Mouse (Mus musculus) adrenal gland, postnatal 4 days (tissue): ENCODE results near the gene Rhebl1. TPM values are rescaled to one million over a fixed set of nuclear protein-coding genes. Genes with fewer than 3 reads are reported as not detected.
"Not testable (repeated sequence)": the region's sequence is repeated elsewhere in the genome, so short reads cannot be mapped to it uniquely, and the experiment has no call there.

Source experiments
- DNase-seq, 2 experiments: peaks; one replicate each; pipeline ENCODE4 v3.0.0; 2021 to 2022; ENCODE audit warnings: low spot score in 2 of 2, mixed read lengths in 2 of 2
- long read RNA-seq, 2 experiments: library from polyadenylated mRNA; stranded (forward); transcript quantifications; one replicate each; pipeline ENCODE4 v2.0.0; 2021
- total RNA-seq, 2 experiments: library from RNA; stranded (reverse); gene quantifications; 2 replicates each; pipeline ENCODE4 v1.2.3; 2021

Rhebl1 gene
- 1 to 10 TPM; 3.9 to 6.2 TPM for total RNA-seq
- long read RNA-seq, experiment 1, partial matches to known transcripts: 4 of 6 reads
- long read RNA-seq, experiment 1, other reads (novel, unspliced or antisense): 1 of 6 reads
- long read RNA-seq, experiment 2, partial matches to known transcripts: 4 of 6 reads
- long read RNA-seq, experiment 2, other reads (novel, unspliced or antisense): 2 of 6 reads

DNA sequence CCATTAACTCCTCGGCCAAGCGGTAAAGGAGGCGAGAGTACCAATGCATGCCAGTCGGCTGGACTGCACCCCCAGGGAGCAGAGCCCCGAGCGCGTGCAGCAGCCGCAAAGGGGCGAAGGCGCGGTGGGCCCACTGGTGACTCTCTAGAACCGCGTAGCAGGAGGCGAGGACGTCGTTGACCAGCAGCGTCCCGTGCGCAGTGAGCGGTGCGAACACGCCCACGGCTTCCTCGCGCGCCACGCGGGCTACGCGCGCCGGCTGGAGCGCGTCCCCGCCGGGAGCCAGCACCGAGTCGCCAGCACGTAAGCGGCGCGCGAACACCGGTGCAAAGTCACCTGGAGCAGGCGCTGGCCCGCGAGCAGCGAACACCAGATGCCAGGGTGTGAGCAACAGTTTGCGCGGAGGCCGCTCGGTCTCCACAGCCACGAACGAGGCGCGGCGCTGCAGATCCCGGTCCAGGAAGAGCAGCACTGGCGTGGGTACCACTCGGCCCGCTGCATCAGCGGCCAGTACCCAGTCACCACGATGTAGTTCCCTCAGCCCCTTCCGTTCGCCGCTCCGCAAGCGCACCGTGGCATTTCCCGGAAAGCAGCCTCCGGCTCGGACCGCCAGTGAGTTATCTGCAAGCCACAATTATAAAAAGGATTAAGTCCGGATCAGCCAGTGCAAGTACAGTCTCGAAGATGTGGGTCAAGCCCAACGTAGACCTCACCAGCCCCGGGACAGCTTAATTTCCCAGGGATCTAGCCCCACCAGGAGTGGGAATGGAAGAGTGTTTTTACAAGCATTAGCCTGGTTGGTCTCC is at the start of gene Rhebl1:
Gene Rhebl1 (minus strand): TSS at position 601 of the 806 bp plus-strand sequence.
- no peak for DNase-seq

DNA sequence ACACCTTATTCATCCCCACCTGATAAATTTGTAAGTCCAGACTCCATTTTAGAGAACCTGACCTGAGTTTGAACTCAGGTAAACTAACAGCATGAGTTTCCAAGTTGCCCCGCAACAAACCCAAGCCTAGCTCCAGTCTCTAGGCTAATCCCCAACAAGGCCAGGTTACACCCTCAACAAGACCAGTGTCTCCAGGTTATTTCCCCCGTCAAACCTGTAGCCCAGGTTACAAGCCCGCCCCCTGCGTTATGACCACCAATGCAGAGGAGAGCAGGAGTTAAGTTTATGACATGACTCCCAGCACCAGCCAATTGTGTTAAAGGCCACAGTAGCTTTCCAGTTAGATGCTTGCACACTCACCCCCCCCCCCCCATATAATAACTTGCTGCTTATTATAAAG is 48.8 kb upstream of the Rhebl1 start:
- DNase-seq: no peak

DNA sequence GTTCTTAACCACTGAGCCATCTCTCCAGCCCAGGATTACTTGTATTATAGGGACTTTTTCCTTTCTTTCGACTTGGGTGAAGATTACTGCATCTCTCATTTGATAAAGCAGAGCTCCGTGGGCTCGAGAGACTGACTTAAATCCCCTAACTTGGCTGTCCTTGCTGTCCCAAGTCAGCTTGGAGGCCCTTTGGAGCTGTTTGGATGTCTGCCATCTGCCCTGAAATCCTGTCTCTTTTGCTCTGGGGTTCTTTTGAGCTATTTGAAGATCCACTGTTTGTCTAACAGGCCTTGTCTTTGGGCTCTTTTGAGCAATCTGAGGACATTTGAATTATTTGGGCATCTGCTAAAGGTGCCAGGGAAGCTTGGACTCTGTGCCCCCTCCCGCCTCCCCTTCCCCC is 47.7 kb upstream of the Rhebl1 start:
- DNase-seq: no peak

DNA sequence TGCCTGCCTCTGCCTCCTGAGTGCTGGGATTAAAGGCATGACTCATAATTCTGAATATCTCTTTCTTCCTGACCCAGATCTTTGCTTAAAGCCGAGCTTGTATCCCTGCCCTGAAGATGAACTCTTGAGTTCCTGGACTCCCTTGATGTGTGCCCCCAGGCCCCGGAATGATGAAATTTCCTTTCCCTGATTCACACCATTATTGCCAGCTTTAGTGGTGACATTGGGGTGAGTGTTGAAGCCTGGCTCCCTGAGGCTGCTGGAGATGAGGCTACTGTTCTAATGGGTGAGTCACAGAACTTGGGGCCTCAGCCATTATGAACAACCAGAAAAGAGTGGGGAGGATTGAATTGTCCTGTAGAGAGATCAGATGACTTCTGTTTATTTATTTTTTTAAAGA is 47.2 kb upstream of the Rhebl1 start:
- no peak for DNase-seq

DNA sequence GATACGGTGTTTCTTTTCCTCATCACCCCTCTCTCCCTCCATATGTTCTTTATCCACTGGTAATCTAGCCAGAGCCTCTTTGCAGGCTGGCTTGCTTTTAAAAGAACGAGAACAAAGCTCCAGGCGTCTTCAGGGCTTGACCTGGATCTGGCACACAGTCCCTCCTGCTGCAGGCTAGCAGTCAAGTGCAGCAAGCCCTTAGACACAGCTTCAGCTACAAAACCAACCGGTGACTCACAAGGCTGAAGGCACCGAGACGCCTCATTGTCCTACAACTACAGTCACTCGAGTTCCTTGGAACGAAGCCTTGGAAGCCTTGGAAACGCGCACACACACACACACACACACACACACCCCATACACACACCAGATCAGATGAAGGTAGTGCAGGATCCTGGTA is 46.5 kb upstream of the Rhebl1 start:
- DNase-seq: no peak

DNA sequence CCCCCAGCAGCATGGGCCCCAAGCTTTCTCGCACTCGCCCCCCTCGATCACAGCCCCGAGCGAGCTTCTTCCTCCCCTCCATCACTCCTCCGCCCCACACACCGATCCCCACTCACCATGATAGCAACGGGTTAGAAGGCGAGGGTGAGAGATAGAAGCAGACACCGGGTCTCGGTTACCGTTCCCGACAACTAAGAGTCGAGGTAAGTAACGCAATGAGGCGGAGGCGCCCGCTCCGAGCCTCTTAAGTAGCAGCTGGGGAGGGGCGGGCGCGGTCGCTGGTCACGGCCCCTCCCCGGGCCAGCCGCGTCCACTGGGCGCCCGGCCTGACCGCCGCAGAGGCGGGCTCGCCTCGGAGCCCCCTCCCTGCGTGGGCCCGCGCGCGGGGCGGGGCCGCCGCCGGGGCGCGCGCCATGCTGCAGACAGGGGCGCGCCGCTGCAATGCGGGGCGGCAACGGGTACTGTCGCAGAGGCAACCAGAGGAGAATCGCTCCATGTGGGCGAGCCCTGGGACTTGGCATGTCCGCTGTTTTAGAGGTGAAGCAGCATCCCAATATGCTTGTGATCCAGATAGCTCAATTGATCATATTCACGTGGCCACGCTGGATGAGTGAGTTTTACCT is 40.0 kb upstream of the Rhebl1 start, which contains the start of gene Tuba1b:
Gene Tuba1b (minus strand): TSS at position 349 of the 623 bp plus-strand sequence.
- peak; percentile 77 to 83 for DNase-seq

DNA sequence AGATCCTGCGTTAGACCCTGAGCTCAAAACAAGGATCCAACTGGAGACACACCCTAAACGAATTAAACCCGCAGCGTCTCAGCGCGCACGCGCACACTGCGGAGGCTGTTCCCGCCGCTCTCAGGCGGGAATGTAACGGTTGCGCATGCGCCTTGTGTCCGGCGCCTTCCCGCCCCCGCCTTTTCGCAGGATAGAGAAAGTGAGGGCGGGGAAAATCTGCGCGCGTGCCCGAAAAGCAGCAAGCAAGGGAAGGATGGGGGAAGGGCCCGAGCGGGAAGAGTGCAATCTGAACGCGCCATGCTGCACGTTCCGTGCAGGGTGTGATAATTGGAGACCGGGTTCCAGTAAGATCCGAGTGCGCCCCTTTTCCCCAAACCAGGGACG is 39.5 kb upstream of the Rhebl1 start:
- peak; percentile 82 to 88 for DNase-seq

DNA sequence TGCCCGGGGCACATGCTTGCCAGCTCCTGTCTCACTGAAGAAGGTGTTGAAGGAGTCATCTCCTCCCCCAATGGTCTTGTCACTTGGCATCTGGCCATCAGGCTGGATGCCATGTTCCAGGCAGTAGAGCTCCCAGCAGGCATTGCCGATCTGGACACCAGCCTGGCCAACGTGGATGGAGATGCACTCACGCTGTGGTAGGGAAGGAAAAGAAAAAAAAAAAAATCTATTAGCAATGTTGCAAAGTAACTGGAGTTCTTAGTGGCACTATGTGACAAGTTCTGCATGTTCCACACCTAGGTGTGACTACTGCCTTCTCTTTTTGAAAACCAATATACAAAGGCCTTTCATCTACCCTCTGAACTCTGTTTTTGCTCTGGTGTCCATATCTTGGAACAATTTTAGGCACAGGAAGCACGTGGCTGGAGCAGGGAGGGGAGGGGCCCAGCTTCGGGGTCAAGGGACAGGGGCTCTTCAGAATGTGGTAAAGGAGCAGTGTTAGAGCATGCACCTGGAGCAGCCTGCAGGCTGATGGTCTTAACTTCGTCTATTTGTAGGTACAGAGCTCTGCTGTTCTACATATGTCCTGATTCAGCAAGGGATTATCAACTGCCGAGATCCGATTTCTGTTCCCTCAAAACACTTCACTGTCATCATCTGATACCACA is 38.8 kb upstream of the Rhebl1 start:
- not testable (repeated sequence) for DNase-seq

DNA sequence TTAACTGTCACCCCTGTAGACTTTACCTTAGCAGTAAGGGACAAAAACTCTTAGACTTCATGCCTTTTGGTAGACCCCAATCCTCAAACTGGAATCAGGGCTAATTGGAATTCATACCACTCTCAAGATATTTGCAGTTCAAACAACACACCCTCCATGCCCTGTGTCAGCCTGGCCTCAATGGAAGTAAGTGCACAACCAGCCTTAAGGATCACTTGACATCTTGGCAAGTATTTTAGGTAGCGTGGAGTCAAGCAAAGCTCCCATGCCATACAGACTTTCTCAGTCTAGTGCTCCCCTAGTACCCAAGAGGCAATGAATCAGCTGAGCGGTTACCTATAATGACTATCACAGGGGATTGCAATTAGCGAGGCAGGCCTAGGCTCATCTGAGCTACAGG is 36.7 kb upstream of the Rhebl1 start:
- DNase-seq: no peak

DNA sequence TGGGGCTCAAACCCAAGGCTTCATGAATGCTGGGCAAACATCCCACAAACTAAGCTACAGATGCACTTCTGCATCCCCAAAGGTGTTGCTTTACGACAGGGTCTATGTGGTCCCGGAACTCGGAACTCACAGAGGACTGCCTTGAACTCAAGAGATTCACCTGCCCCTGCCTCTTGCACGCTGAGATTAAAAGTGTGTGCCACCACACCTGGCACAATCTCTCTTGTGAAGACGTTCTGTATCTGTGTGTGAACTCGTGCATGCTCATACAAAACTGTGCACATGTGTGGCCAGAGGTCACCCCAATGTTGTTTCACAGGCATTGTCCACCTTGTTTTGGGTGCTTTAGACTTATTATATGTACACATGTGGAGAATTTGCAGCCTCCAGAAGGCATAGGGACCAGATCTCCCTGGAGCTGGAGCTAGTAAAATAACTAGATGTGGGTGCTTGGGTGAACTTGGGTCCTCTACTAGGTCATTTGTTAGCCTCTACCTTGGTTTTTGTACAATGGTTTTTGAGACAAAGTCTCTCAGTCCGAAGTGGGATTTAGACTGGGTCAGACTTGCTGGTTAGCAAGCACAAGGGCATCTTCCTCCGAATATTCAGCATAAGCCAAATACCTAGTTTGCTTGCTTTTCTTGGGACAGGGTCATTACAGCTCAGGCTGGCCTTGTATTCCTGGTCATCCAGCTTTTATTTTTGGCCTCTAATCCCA is 35.8 kb upstream of the Rhebl1 start:
- no peak for DNase-seq

DNA sequence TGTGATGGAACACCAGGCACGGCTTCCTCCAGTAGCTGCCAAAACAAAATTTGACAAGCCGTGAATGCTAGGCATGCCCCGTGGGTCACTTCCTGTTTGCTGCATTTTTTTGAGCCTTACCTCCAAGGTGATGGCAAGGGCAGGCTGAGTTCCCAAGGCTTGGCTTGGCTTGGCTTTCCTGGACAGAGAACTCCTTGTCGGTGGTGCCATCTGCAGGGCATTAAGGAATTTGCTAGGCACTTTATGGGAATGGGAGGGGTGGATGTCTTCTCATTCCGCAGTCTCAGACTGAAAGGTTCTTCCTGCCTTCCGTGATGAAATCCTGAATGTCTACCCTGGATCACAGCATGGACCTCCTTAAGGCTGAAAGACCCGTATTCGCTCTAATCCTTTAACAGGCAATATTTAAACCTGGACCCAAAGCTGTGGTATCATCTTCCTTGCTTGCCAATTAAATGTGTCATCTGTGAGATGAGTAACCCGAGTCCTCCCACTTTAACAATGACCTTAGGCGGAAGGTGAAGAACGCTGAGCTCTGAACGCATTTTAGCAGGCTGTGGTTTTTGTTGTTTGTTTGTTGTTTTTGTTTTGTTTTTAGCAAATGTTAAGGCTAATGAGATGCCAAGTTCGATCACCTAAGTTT is 34.4 kb upstream of the Rhebl1 start:
- DNase-seq: peak in 1 of 2 experiments; percentile 26

DNA sequence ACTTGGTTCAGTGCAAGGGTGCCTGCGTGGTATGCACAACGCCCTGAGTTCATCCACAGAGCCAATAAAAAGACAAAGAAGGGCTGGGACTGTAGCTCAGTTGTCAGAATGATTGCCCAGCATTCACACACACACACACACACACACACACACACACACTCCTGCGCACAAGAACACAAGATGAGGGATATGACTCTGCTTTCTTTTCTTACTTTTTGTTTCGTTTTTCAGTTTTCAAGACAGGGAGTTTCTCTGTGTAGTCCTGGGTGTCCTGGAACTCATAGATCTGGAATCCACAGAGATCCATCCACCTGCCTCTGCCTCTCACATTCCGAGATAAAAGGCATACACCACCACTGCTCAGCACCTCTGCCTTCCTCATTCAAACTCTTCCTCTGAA is 33.2 kb upstream of the Rhebl1 start:
- DNase-seq: no peak

DNA sequence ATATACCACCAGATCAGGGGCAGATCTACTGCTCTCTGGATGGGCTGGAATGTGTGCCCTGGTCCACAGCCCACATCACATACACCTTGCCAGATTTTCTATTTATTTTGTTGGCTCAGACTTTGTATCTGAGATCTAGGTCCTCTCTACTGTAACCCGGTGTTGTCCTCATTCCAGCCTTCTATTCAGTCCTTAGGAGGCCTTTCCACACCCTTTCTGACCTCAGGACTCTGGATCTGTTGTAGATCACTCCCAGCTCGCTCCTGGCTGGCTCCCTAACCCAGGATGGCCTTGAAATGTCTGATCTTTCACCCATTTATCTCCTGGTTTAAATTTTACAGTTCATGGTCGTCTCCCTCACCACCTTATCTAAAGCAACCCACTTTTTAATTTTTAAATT is 30.3 kb upstream of the Rhebl1 start:
- no peak for DNase-seq

DNA sequence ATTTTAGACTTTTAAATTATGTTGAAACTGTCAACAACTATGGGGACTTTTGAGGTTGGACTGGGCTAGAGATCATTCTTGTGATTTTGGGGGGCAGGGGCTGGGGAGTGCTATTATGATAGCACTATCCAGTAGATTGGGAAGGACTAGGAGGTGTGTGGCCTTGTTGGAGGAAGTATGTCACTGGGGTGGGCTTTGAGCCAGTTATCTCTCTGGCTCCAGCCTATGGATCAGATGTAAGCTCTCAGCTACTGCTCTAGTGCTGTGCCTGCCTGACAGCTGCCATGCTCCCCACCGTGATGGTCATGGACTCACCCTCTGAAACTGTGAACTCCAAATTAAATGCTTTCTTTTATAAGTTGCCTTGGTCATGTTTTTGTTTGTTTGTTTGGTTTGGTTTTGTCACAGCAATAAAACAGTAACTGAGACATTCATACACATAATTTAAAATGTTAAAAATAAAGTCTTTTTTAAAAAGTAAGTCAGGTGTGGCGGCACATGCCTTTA is 28.7 kb upstream of the Rhebl1 start:
- no peak for DNase-seq

DNA sequence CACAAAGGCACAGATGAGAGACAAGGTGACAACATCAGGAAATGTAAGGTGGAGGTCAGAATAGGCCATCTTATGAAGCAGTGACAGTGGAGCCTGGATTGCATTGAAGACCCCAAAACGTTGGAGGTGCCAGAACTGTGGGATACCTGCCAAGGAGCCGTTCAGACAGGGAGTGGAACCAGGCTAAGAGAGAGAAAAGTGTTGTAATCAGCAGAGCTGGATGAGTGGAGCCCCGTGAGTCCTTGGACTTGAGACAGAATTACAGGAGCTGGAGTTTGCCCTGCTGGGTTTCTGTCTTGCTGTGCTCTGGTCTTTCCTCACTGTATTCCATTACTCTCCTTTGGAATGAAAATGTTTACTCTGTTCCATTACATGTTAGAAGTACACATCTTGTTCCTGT is 28.2 kb upstream of the Rhebl1 start:
- no peak for DNase-seq

DNA sequence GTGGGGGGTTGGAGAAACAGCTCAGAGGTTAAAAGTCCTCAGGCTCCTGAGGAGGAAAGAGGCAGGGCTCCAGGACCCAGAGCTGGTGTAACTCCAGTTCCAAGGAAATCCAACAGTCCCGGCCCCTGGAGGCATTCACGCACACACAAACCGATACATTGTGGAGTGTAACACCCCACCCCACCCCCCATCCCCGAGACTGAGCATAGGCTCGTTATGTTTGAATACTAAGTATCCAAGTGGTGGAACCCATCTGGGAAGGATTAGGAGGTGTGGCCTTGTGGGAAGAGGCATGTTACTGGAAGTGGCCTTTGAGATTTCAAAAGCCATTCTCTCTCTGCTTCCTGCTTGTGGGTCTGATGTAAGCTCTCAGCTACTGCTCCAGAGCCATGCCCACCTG is 27.2 kb upstream of the Rhebl1 start:
- DNase-seq: no peak

DNA sequence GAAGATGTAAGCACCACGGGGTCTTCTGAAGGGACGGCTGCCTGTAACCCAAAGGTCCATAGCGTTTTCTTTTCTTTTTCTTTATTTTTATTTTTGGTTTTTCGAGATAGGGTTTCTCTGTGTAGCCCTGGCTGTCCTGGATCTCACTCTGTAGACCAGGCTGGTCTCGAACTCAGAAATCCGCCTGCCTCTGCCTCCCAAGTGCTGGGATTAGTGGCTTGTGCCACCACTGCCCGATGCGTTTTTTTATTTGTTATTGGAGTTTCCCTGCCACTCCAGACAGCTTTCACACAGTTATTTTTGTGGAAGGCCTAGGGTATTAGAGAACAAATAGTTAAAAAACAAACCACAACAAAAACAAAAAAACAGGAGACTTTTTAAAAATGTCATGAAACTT is 24.2 kb upstream of the Rhebl1 start:
- DNase-seq: not testable (repeated sequence)

DNA sequence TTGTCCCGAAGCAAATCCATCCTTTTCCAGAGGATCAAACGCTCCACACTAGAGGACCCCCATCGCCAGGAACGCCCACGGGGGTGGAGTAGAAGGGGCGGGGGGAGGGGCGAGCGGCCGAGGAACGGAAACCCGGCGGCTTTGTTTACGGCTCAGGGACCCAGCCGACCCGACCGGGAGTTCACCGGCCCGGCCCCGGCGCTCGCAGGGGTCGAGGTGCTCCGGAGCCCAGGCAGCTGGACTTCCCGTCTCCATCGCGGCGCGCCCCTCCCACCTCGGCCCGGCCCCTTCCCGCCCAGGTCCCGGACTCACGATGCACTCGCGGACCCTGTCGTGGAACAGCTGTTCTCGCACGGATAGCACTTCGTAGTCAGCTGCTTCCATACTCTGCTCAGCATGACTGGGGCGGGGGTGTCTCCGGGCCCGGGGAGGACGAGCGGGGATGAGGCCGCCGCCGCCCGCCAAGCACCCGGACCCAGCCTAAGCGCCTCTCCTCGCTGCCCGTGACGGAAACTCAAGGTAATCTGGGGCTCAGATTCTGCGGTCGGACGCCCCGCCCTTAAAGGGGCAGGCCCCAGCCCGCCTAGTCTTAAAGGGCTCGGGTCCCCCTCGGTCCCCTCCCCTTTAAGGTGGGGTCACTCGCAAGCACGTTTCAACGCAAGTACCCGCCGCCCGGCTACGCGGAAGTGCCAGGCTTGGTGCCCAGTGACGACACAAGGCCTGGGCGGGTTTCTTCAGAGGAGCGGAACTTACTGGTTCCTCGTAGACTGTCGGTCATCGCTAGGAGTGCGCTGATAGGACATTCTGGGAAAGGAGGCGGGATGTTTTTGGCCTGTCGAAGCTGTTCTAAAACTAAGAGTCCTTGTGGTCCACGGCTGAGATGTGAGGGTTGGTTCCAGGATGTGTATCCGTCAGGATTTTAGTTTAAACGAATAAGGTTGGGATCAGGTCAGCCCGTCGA is 23.5 kb upstream of the Rhebl1 start, which contains the start of gene Lmbr1l:
Gene Lmbr1l (minus strand): TSS at position 694 of the 961 bp plus-strand sequence.
- DNase-seq: peak; percentile 81 to 97

DNA sequence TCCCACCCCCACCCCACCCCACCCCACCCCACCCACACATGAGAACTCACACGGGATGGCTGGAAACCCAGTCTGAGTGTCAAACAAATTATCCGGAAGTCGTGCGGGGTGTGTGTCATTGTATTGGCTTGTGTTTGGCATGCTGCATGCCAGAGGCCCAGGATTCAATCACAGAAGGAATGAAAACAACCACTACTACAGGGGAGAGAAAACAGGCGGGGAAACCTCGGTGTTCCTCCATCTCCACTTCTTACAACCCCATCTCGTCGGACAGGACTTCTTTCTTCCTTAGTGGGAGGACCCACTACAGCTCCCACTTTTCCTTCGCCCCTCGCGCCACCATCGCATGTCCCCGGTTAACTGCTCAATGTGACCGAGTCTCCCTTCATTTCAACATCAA is 22.8 kb upstream of the Rhebl1 start:
- no peak for DNase-seq
